Mouse (Mus musculus) brain, embryonic 14.5 days (tissue): ENCODE data around the gene Pigz. TPM values are rescaled to one million over a fixed set of nuclear protein-coding genes. Genes with fewer than 3 reads are reported as not detected.
"Not testable (repeated sequence)": the region's sequence is repeated elsewhere in the genome, so short reads cannot be mapped to it uniquely, and the experiment has no call there.

ENCODE experiments used
- DNase-seq: peaks from one replicate; pipeline ENCODE4 v3.0.0-alpha.2; 2011; ENCODE audit warnings: low read depth
- CTCF ChIP-seq: fragments of 200-500 bp; IDR thresholded peaks from 2 replicates; pipeline ENCODE4 v1.5.1; 2012; ENCODE audit warnings: inconsistent platforms, mild to moderate bottlenecking, moderate library complexity, borderline replicate concordance; ENCODE audit not compliant: insufficient read depth, insufficient read length; ENCODE audit errors: extremely low read depth
- POLR2A ChIP-seq: fragments of 200-500 bp; IDR thresholded peaks from 2 replicates; pipeline ENCODE4 v1.6.1; 2012; ENCODE audit warnings: mild to moderate bottlenecking, inconsistent platforms, borderline replicate concordance; ENCODE audit not compliant: poor library complexity, insufficient read depth, insufficient read length, severe bottlenecking; ENCODE audit errors: extremely low read depth
- polyA plus RNA-seq: library from polyadenylated mRNA; depleted of rRNA; stranded (reverse); fragments of >200 nt; gene quantifications from 2 replicates; pipeline ENCODE4 v1.2.3, GENCODE M21; 2012

Pigz gene
- polyA plus RNA-seq, 1 experiment: 1.5 TPM

DNA sequence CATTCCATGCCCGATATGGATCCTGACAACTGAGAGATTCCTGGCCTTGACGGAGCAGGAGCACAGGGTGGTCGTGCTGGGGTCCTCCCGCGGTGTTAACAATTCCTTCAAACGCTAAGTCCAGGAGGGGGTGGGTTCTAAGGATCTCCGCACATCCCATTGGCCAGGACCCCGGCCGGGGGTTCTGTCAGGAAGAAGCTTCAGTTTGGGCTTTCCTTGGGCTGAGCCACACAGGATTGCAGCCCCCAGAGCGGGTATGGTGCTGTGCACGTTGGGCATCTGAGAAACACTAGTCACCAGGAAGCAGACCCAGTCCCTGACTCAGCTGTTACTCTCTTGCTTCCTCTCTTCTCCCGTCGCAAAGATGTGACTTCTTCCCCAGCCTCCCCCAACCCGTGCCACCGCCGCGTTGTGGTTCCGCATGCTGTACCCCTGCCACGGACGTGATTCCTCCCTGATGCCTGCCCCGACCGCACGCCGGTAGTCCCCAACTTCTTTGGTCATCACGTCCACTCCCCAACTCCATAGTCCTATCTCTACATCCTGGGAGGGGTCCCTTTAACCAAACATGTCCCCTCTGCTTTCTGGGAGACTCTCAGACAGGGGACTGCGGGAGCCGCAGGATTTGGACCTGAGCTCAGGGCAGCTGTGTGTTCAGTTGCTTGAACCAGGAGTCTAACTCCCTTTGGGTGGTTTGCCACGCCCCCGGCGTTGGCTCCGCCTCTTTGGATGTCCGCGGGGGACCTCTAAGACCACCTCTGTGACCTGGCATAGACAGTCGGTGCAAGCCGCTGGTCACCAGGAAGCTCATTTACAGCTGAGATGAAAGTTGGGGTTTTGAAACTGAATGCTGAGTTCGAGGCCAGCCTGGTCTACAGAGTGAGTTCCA is 1.7 kb downstream of the Pigz start:
- TF ChIP-seq POLR2A (no peak), CTCF (no peak)

DNA sequence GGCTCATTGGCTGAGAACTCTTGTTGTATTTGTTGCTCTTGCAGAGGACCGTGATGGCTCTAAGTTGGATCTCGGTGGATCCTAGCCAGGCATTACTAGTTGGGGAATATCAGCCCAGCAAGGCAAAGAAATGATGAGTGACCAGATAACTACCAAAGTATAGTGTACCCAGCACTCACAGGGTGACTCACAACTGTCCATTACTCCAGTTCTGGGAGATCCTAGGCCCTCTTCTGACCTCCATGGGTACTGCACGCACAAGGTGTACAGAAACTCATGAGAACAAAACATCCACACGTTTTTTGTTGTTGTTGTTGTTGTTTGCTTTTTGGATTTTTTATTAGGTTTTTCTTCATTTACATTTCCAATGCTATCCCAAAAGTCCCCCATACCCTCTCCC is 2.9 kb downstream of the Pigz start:
- TF ChIP-seq POLR2A (no peak), CTCF (no peak)

More for the DNA sequence above, 1.7 kb downstream of the Pigz start:
- peak; percentile 43 for DNase-seq

DNA sequence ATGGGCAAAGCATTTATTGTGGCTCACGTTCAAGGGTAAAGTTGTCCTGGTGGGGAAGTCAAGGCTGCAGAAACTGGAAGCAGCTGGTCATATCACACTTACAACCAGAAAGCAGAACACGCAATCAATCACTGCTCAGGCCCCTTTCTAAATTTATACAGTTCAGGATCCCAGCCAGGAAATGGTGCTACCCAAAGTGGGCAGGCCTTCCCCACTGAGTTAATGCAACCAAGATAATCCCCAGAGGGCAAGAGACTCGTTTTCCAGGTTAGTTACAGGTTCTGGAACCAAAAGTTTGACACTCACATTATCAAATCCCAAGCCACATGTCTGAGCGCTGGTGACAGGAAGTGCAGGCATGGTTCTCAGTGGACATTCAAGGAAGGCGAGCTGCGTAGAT is 5.2 kb downstream of the Pigz start:
- DNase-seq: no peak

More for the DNA sequence above, 2.9 kb downstream of the Pigz start:
- DNase-seq: no peak

DNA sequence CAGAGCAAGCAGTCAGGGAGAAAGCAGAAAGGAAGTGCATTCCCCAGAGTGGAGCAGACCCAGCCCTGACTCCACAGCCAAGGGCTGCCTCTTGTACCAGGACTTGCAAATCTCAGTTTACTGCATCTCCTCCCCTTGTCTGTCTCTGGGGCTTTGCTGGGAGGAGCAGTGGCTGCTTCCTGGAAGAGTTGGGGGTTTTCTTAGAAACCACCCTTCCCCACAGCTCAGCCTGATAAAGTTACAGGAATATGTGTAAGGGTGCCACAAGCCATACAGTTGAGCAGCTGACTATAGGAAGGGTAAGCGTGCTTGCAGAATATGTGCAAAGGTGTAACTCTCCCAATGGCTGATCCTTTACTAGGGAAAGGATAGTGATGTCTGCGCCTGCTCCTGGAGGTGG is 6.9 kb downstream of the Pigz start:
- TF ChIP-seq POLR2A (no peak), CTCF (no peak)
- DNase-seq: no peak

More for the DNA sequence above, 5.2 kb downstream of the Pigz start:
- no peak for TF ChIP-seq CTCF
- TF ChIP-seq POLR2A: no peak

DNA sequence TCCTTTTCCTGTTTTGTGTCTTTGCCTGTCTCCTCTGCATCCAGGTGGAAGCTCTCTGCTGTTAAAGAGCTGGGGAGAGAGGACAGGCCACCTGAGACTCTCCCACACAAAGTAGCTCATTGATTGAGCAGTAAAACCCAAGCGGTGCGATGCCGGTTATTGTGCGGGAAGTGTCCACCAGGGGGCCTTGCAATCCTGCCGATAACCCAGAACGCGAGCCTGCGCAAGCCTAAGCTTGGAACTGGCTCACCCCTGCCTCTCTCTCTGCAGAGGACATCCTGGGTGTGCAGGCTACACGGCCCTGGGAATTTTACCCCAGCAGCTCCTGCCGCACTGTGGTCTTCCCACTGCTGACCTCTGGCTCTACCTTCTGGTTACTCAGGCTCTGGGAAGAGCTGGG is 10.3 kb downstream of the Pigz start:
- TF ChIP-seq CTCF (peak; percentile 92), POLR2A (no peak)
- DNase-seq: peak; percentile 77

DNA sequence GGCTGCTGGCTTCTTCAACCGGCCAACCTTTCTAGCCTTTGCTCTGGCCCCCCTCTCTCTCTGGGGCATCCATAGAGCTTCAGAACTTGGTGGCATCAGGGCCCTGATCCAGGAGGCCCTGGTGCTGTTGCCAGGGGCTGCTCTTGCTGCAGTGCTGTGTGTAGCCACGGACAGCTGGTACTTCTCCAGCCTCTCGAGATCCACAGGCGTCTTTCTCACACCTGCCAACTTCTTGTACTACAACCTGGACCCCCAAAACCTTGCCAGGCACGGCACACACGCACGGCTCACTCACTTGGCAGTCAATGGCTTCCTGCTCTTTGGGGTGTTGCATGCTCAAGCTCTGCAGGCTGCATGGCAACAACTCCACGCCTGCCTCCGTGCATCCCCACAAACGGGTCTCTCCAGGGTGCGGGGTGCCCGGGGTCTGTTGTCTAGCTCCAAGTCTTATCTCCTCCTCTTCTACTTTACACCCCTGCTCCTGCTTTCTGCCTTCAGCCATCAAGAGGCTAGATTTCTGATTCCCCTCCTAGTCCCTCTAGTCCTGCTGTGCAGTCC is 11.1 kb downstream of the Pigz start:
- TF ChIP-seq POLR2A (no peak), CTCF (no peak)
- DNase-seq: no peak

DNA sequence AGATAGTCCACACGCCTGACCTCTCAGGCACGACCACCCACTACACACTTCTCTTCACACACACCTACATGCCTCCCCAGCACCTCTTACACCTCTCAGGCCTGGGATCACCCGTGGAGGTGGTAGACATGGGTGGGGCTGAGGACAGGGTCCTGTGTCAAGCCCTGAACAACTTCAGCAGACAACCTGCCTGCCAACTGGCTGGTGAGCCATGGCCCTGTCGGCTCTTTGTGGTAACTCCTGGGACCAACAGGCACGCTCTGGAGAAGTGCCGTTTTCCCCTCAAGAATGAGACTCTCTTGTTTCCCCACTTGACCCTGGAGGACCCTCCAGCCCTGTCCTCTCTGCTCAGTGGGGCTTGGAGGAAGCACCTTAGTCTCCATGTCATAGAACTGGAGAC is 11.7 kb downstream of the Pigz start:
- TF ChIP-seq POLR2A (no peak), CTCF (no peak)
- DNase-seq: no peak

DNA sequence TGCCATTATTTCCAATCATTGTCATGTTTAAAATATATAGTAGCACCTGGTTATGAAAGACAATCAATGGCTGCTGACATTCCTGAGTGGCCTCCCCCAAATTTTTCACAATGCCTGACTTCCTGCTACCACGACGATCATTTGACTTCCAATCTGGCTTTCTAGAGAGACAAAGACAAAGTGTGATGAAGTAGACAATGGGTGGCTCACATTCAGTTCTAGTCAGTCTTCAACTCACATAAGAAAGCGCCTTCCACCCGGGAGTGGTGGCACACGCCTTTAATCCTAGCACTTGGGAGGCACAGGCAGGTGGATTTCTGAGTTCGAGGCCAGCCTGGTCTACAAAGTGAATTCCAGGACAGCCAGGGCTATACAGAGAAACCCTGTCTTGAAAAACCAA is 12.3 kb downstream of the Pigz start:
- DNase-seq: not testable (repeated sequence)

DNA sequence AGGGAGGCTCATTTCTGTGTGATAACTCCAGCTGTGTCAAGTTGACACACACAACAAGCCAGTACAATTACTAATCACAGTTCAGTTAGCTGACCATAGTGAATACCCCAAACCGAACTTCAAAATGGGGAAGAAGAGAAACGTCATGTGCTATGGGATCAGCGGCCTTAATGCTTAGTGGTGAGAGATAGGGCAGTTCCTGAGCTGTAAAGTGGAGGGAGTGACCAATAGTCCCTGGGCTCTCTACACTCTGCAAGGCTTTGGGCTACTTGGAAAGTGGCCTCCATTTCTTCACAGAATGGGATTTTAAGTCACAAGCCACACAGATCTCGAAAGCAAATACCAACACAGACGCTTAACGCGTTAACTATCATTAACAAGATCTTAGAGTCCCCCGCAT is 13.7 kb downstream of the Pigz start:
- TF ChIP-seq CTCF (no peak), POLR2A (no peak)
- no peak for DNase-seq

DNA sequence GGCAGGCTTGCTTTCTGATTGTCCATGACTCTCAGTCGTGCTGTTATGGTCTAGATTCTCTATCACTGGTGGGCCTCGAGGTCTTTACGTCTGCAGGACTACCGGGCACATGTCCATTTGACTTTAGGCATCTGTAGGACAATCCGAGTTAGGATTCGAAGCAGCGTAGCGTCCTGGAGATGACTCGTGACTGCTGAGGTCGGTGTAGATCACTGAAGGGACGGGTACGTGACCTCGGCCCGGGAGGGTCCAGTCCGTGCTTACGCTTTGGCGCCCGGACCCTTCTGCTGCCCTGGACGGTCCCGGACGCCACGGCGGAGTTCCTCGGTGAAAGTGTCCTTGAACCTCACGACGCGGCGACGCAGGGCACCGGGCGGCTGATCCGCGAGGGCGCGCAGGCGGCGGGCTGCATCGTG is 14.3 kb downstream of the Pigz start:
- no peak for DNase-seq
- TF ChIP-seq CTCF: no peak
- no peak for TF ChIP-seq POLR2A

DNA sequence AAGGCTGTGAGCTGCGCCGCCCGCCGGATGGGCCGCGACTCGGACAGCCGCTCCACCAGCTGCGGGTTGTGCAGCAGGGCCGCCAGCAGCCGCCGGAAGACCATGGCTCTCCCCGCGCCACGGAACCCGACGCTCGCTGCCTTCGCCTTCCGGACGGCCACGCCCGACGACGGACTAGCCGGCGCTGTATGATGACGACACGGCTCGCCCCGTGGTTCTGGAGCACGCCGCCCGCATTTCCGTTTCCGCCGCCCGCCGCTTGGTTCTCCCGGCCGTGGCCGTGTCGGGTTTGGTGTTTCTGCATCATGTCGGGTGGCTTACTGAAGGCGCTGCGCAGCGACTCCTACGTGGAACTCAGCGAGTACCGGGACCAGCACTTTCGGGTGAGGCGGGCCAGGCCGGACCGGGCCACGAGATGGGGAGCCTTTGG is 14.7 kb downstream of the Pigz start, which contains the start of the genes 0610012G03Rik and Ncbp2:
TSS of gene 0610012G03Rik (minus strand) at position 150 of the 430 bp plus-strand sequence.
TSS of gene Ncbp2 (plus strand) at position 169 of the 430 bp plus-strand sequence.
- peak; percentile 92 for TF ChIP-seq POLR2A
- TF ChIP-seq CTCF: no peak
- peak; percentile 99 for DNase-seq

DNA sequence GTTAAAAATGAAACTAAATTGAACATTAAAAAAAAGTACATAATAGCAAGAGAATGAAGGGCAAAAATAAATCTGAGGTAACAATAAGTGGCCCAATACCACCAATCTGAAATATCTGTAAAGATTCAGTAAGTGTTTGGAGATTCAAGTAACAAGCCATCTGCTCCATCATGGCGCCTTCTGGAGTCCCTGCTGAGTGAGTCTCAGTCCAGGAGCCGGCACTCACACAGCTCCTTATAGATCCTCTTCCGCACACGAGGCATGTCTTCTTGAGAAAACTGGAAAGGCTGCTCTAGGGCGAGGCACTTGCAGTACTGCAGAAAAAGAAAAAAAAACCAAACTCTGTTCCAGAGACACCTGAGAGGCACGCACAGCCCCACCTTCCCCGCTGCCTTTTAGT is 29.6 kb downstream of the Pigz start:
- DNase-seq: peak; percentile 51

More for the DNA sequence above, 29.6 kb downstream of the Pigz start:
- TF ChIP-seq POLR2A (no peak), CTCF (no peak)
